Mouse (Mus musculus) olfactory bulb, adult 2 months (tissue): Measurements from ENCODE around the gene Nudt7. TPM values are rescaled to one million over a fixed set of nuclear protein-coding genes. Genes with fewer than 3 reads are reported as not detected.

ENCODE experiments used
- H3K27ac ChIP-seq: fragments of 200-500 bp; 2 replicates; pipeline ENCODE4 v1.5.1; 2012; ENCODE audit warnings: low read depth, low read length; ENCODE audit not compliant: insufficient read depth
- H3K4me1 ChIP-seq: fragments of 200-500 bp; 2 replicates; pipeline ENCODE4 v1.6.1; 2012; ENCODE audit warnings: low read length; ENCODE audit not compliant: control insufficient read depth, insufficient read depth
- H3K4me3 ChIP-seq: fragments of 200-500 bp; 2 replicates; pipeline ENCODE4 v1.5.1; 2012; ENCODE audit warnings: mild to moderate bottlenecking, low read depth, low read length, moderate library complexity; ENCODE audit not compliant: insufficient read depth
- CTCF ChIP-seq: fragments of 200-500 bp; IDR thresholded peaks from 2 replicates; pipeline ENCODE4 v1.5.1; 2012; ENCODE audit warnings: low read depth, mild to moderate bottlenecking, low read length, moderate library complexity; ENCODE audit not compliant: insufficient read depth
- POLR2A ChIP-seq: fragments of 200-500 bp; IDR thresholded peaks from 2 replicates; pipeline ENCODE4 v1.6.1; 2012; ENCODE audit warnings: mild to moderate bottlenecking, low read depth, low read length, moderate library complexity; ENCODE audit not compliant: insufficient read depth
- WGBS: fragments of 180-500 bp; shearing (Covaris S2); methylation state at CpG from one replicate; pipeline ENCODE4 v1.1.7; 2018; 5-methylcytosine and 5-hydroxymethylcytosine counted together
- polyA plus RNA-seq: library from polyadenylated mRNA; stranded (reverse); fragments of >200 nt; gene quantifications from 2 replicates; pipeline ENCODE4 v1.2.4, GENCODE M21; 2012; ENCODE audit warnings: low replicate concordance; ENCODE audit not compliant: missing spikeins, insufficient read depth, insufficient read length

Gene Nudt7
- polyA plus RNA-seq, 1 experiment: not detected

DNA sequence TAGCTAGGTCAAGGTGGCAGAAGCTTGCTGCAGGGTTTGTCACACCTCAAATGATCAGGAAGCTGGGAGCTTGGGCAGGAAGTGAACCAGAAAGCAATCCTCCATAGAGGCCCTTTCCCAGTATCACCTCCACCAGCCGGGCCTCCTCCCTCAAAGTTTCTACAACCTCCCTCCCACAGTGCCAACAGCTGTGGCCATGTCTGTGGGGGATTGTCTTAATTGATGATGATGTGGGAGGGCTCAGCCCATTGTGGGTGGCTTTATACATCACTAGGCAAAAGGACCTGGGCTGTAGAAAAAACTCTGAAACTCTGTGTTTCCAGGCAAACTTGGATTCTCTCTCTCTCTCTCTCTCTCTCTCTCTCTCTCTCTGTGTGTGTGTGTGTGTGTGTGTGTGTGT lies 18.3 kb upstream of the Nudt7 start:
- Histone ChIP-seq H3K4me3 (no peak overlapping the region), H3K4me1 (no peaks in the 10 kb centered on the region), H3K27ac (no peak overlapping the region)
- 59% methylated on average over 1 of the region's 1 CpGs for WGBS
- TF ChIP-seq CTCF (no peak), POLR2A (no peak)

DNA sequence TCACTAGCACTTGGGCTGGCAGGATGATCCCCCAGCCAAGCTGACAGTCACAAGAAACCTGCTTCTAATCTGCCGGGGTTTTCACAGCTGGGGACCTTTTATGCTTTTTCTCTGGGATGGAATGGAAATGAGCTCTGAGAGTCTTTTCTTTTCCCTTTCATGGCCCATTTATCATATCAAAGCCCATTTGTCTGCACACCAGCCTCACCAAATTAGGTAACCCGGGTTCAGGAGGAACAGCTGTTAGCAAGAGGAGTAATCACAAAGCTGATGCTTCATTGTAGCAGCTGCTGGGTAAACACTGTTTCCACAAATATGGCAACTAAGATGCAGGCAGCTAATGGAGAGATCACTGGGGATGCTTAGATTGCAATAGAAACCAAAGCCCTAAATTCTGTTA lies 17.3 kb upstream of the Nudt7 start:
- Histone ChIP-seq H3K4me3 (no peak overlapping the region), H3K4me1 (no peaks in the 10 kb centered on the region), H3K27ac (no peak overlapping the region)
- WGBS: 10% methylated on average over 2 of the region's 2 CpGs
- TF ChIP-seq CTCF (no peak), POLR2A (no peak)

DNA sequence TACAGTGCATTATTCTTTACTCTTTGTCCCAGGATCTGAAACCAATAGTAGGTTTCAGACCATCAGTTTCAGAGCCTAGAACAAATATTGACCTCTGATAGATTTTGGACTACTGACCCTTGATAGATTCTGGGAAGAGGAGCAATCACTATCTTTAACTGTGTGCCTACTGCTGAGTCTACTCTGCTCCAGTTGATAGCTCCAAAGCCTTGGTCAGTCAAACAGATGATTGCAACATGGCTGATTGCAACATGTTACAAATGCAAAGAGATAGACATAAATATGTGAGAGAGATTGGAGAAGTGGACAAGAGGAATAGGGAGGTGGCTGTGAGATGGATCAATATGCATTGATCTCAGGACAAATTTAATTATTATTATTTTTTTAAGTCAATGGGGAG lies 15.9 kb upstream of the Nudt7 start:
- TF ChIP-seq CTCF: no peak
- no peak for TF ChIP-seq POLR2A
- Histone ChIP-seq H3K4me1 (no peaks in the 10 kb centered on the region), H3K4me3 (no peak overlapping the region), H3K27ac (no peak overlapping the region)

GRCm38 (mm10) chr8:114121781-114122180 lies 11.6 kb upstream of the Nudt7 start:
- 50% methylated on average over 1 of the region's 1 CpGs for WGBS
- TF ChIP-seq CTCF: no peak

GRCm38 (mm10) chr8:114123611-114124010 lies 9.7 kb upstream of the Nudt7 start:
- TF ChIP-seq POLR2A (no peak), CTCF (no peak)
- H3K27ac ChIP-seq: no peak overlapping the region
- H3K4me3 ChIP-seq: no peak overlapping the region
- H3K4me1 ChIP-seq: no peaks in the 10 kb centered on the region
- WGBS: 77% methylated on average over 3 of the region's 3 CpGs

More at GRCm38 (mm10) chr8:114121781-114122180, 11.6 kb upstream of the Nudt7 start:
- Histone ChIP-seq H3K4me1 (no peaks in the 10 kb centered on the region), H3K4me3 (no peak overlapping the region), H3K27ac (no peak overlapping the region)

DNA sequence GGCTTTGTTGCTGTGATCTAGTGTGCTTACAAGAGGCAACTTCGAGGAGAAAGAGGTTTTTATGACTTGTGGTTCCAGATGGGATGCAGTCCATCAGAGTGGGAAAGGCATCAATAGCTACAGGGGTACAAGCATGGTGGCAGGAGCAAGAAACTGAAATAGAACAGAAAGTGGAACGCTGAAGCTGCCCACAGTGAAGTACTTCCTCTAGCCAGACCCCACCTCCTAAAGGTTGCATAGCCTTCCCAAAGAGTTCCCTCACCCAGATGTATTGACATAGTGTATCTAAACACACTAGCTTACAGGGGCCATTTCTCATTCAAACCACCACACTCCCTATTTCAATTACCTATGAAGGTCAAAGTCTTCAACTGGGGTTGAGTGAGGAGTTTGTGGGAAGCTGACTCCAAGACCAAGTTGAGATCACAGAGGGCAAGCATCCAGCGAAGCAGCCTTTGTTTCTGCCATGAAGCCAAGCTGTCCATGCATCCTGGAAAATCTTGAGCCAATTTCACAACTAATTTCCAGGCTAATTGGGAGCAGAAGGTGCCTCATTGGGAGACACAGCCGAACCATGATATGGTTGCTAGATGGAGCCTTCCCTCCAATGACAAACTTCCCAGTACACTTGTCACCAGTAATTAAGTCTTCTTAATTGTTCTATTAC lies 9.1 kb upstream of the Nudt7 start:
- 84% methylated on average over 4 of the region's 4 CpGs for WGBS
- no peak overlapping the region for H3K27ac ChIP-seq
- TF ChIP-seq CTCF: no peak
- TF ChIP-seq POLR2A: no peak
- no peak overlapping the region for H3K4me3 ChIP-seq
- H3K4me1 ChIP-seq: no peaks in the 10 kb centered on the region

DNA sequence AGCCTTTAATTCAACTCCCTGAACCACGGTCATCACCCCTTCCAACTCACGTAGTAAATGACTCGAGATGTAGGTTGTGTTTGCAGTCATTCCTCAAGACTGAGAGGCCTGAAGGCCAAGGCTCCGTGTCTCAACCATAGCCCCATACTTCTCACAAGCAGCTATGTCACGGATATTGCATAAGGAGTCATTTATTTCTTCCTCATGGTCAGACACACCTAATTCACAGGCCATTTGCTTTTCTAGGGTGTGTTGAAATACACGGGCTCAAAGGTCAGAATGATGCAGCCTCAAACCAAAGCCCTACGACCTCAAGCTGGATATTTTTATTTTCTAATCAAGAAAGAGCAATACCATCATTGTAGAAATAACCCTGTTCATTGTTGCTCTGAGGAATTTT lies 2.5 kb upstream of the Nudt7 start:
- Histone ChIP-seq H3K4me3 (no peak overlapping the region), H3K4me1 (peaks cover 9% of the 10 kb centered on the region), H3K27ac (no peak overlapping the region)
- WGBS: 96% methylated on average over 7 of the region's 7 CpGs
- no peak for TF ChIP-seq CTCF
- TF ChIP-seq POLR2A: no peak

DNA sequence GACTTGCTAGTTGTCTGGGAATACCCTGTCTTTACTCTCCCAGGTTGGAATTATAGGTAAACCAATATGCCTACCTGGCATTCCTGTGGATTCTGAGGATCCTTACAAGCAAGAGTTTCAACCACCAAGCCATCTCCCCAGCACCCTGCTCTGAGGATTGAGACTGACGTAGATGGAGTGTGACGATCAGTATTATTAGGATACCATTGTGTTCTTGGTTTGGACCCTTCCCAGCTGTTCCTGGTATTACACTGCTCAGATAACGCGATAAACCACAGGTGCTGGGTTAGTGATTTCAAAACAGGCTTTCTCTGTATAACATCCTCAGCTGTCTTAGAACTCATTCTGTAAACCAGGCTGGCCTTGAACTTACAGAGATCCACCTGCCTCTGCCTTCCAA lies 1.9 kb upstream of the Nudt7 start:
- no peak for TF ChIP-seq POLR2A
- TF ChIP-seq CTCF: no peak
- 96% methylated on average over 4 of the region's 4 CpGs for WGBS

DNA sequence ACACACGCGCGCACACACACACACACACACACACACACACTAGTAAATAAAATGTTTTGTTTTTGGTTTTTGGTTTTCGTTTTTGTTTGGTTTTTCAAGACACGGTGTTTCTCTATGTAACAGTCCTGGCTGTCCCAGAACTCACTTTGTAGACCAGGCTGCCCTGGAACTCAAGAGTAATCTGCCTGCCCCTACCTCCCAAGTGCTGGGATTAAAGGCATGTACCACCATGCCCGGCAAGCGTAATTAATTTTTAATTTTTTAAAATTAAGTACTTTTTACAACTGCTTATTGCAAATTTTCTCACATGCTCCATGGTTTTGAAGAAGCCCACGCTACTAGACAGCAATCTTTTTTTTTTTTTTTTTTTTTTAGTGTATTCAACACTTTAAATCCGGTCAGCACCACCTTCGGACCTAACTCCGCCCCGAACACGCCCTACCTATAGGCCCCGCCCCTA lies 277 bp upstream of the Nudt7 start:
- Histone ChIP-seq H3K27ac (no peak overlapping the region), H3K4me3 (peak overlapping the region; percentile 56; the same call in 1 of the 2 replicates), H3K4me1 (peaks cover 9% of the 10 kb centered on the region)
- 32% methylated on average over 14 of the region's 14 CpGs for WGBS
- TF ChIP-seq POLR2A: no peak
- no peak for TF ChIP-seq CTCF

More for the DNA sequence above, 1.9 kb upstream of the Nudt7 start:
- Histone ChIP-seq H3K27ac (no peak overlapping the region), H3K4me3 (no peak overlapping the region), H3K4me1 (peaks cover 9% of the 10 kb centered on the region)
